In genomic region chr3:152166099-152166423, GRCm38 (mm10) we compare ENCODE assay signal across 8 mouse cellular contexts. TPM values are rescaled to one million over a fixed set of nuclear protein-coding genes. Genes with fewer than 3 reads are reported as not detected.
DNase-seq lines count a peak whose midpoint lies in the region; ATAC-seq and TF ChIP-seq lines count a peak whose summit lies in the region.

Gene Gipc2, minus strand, starts transcription at chr3:152166230.

- H3K27ac ChIP-seq in heart, embryonic 16.5 days (ENCODE audit: low read length) = peak within 1 kb of the TSS; percentile 41
- no peak within 1 kb of the TSS; the same call in 1 of the 2 replicates for H3K27ac ChIP-seq in bone marrow, adult 2 months (ENCODE audit: control insufficient read depth, insufficient read depth, low read depth, low read length, poor library complexity)
- peak within 1 kb of the TSS; percentile 64 for H3K27ac ChIP-seq in liver, postnatal 0 days (ENCODE audit: low read depth)

- peak within 1 kb of the TSS; percentile 63 for H3K4me3 ChIP-seq in heart, embryonic 16.5 days (ENCODE audit: low read length)
- H3K4me3 ChIP-seq in bone marrow, adult 2 months (replicated peaks; ENCODE audit: control insufficient read depth, low read depth, low read length) = peak within 1 kb of the TSS; percentile 0
- H3K4me3 ChIP-seq in liver, postnatal 0 days (ENCODE audit: low read depth, low read length) = peak within 1 kb of the TSS; percentile 57

- DNase-seq in heart, adult 18-20 months = no peak
- DNase-seq in liver, postnatal 0 days = no peak
- DNase-seq in gastrocnemius, adult 8-10 months (ENCODE audit: low spot score in 2 of 2) = no peak
- no peak for DNase-seq in layer of hippocampus, adult 8-10 months (ENCODE audit: low spot score in 2 of 2)
- DNase-seq in layer of hippocampus, adult 11-12 months (ENCODE audit: low spot score) = no peak

- H3K9ac ChIP-seq in heart, embryonic 16.5 days (ENCODE audit: low read length) = peak within 1 kb of the TSS; percentile 83
- peak within 1 kb of the TSS; percentile 59 for H3K9ac ChIP-seq in liver, postnatal 0 days (replicated peaks)

- peak within 1 kb of the TSS; percentile 99 for H3K4me2 ChIP-seq in heart, embryonic 16.5 days (ENCODE audit: low read depth, low read length)
- peak within 1 kb of the TSS; percentile 85 for H3K4me2 ChIP-seq in liver, postnatal 0 days (ENCODE audit: low read depth, low read length)

- no peaks in the 10 kb centered on the region; the same call in 1 of the 2 replicates for H3K9me3 ChIP-seq in heart, embryonic 16.5 days (replicated peaks; ENCODE audit: control insufficient read depth, low read length)
- no peaks in the 10 kb centered on the region for H3K9me3 ChIP-seq in liver, postnatal 0 days (ENCODE audit: low read length)

- no peak for TF ChIP-seq POLR2A in bone marrow, adult 2 months (IDR thresholded peaks at IDR 0.05; ENCODE audit: borderline replicate concordance, control insufficient read depth, low read depth, low read length)

- no peak for TF ChIP-seq CTCF in bone marrow, adult 2 months (IDR thresholded peaks at IDR 0.05; ENCODE audit: control insufficient read depth, insufficient read depth, low read length)
- no peak for TF ChIP-seq CTCF in liver, postnatal 0 days (IDR thresholded peaks at IDR 0.05; ENCODE audit: low read depth)

- TF ChIP-seq EP300 in liver, postnatal 0 days (IDR thresholded peaks at IDR 0.05; ENCODE audit: low read depth) = no peak

- no peaks in the 10 kb centered on the region for H3K36me3 ChIP-seq in heart, embryonic 16.5 days (ENCODE audit: control insufficient read depth, insufficient read depth)
- H3K36me3 ChIP-seq in liver, postnatal 0 days (replicated peaks; ENCODE audit: insufficient read depth, low read length) = no peaks in the 10 kb centered on the region

- WGBS in heart, embryonic 16.5 days = 20% methylated on average over 10 of the region's 10 CpGs
- 12% methylated on average over 10 of the region's 10 CpGs for WGBS in bone marrow, adult 2 months
- 12% methylated on average over 10 of the region's 10 CpGs for WGBS in liver, postnatal 0 days (ENCODE audit: insufficient replicate concordance)

- H3K4me1 ChIP-seq in heart, embryonic 16.5 days (ENCODE audit: control insufficient read depth, insufficient read depth, low read length) = peaks cover 24% of the 10 kb centered on the region
- H3K4me1 ChIP-seq in bone marrow, adult 2 months (ENCODE audit: control insufficient read depth, insufficient read depth, low read length) = no peaks in the 10 kb centered on the region
- peaks cover 7% of the 10 kb centered on the region; the same call in 1 of the 2 replicates for H3K4me1 ChIP-seq in liver, postnatal 0 days (ENCODE audit: insufficient read depth)

- no peaks in the 10 kb centered on the region for H3K27me3 ChIP-seq in heart, embryonic 16.5 days (ENCODE audit: control insufficient read depth, insufficient read depth, low read length)
- H3K27me3 ChIP-seq in liver, postnatal 0 days (ENCODE audit: insufficient read depth, low read length) = peaks cover 29% of the 10 kb centered on the region

- no peak for ATAC-seq in heart, embryonic 16.5 days (replicated peaks; ENCODE audit: extremely low read depth, insufficient read depth, low FRiP score)
- peak; percentile 26 for ATAC-seq in granulocyte monocyte progenitor cell, adult 5-6 weeks (replicated peaks; ENCODE audit: poor library complexity, severe bottlenecking)
- ATAC-seq in liver, postnatal 0 days = peak; percentile 47

RNA-seq across cellular contexts. Expression of gene Gipc2, which starts in this region (rescaled TPM):
- polyA plus RNA-seq in heart, embryonic 16.5 days (2015; fragmentation: Nextera tagmentation; extraction: Ambion mirVana) = 5.7 and 6.4 TPM in 2 replicates
- total RNA-seq in heart, adult 18-20 months (2021) = 1 to 10 TPM; 4.4 to 5.0 TPM
- polyA plus RNA-seq in bone marrow, adult 2 months (2011; ENCODE audit: insufficient read depth, insufficient read length, low replicate concordance, missing spikeins) = 4.1 TPM in 1 of 2 replicates, not detected in the other
- not detected in 2 replicates for total RNA-seq in granulocyte monocyte progenitor cell, adult 5-6 weeks (2014; fragmentation: Nextera tagmentation)
- total RNA-seq in granulocyte monocyte progenitor cell, adult 5-6 weeks (2017) = not detected in 2 replicates
- 3.5 and 5.0 TPM in 2 replicates for polyA plus RNA-seq in liver, postnatal 0 days (2015; fragmentation: Nextera tagmentation; extraction: Ambion mirVana)
- under 1 TPM in 3 of 4 experiments, not detected in 1; 0.36 to 0.70 (median 0.68) TPM for total RNA-seq in gastrocnemius, adult 8-10 months (2022)
- total RNA-seq in layer of hippocampus, adult 8-10 months (2022) = 1 to 10 TPM in 3 of 4 experiments, under 1 TPM in 1; 0.68 to 1.9 (median 1.5) TPM

Comparison
In these comparisons a context has a peak if more than half of its experiments do, and no peak if none do; other contexts are left out.
1. Peak in ATAC-seq in granulocyte monocyte progenitor cell, adult 5-6 weeks; RNA of the gene not detected or under 1 TPM.
2. H3K4me3 ChIP-seq: peak in every context shown above with its lines; median percentile 63 in heart, embryonic 16.5 days; 57 in liver, postnatal 0 days; 0 in bone marrow, adult 2 months.